Mouse (Mus musculus): Measurements from ENCODE around the gene Acp7.

GRCm38 (mm10) chr7:28596436-28597276 lies 34.5 kb downstream of the Acp7 start:
- TF ChIP-seq CTCF (IDR thresholded peaks at IDR 0.05; ENCODE audit: borderline replicate concordance, insufficient read depth, low read length) (no peak), POLR2A (IDR thresholded peaks at IDR 0.05; ENCODE audit: low read depth, low read length) (no peak)
